Mouse (Mus musculus) WW6 (cell line): ENCODE results near the gene Hoxb9.

Source experiments
- DNase-seq: peaks from one replicate; pipeline ENCODE4 v3.0.0-alpha.2; 2013; ENCODE audit warnings: low read depth, low spot score

Hoxb9 gene

GRCm38 (mm10) chr11:96313806-96314428 is 42.7 kb downstream of the Hoxb9 start:
- DNase-seq, result no peak

GRCm38 (mm10) chr11:96314671-96315343 is 43.5 kb downstream of the Hoxb9 start:
- no peak for DNase-seq

DNA sequence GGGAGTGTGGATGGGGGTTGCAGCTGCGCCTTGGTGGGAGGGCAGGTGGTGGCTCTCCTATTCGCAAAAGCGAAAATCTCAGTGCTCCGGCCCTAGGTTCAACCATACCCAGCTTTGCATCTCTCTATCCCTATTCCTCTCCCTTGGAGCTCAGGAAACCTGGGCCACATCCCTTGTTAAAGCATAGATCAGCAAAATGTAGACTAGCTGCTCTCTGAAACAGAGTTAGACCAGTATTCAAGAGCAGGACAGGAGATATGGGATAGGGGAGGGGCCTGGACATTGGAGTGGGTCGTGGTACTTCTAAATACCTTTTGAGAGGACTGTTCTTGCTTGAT is 44.1 kb downstream of the Hoxb9 start:
- DNase-seq, result no peak

- DNase-seq, result no peak
Observed at GRCm38 (mm10) chr11:96316696-96317607, 45.7 kb downstream of the Hoxb9 start.

DNA sequence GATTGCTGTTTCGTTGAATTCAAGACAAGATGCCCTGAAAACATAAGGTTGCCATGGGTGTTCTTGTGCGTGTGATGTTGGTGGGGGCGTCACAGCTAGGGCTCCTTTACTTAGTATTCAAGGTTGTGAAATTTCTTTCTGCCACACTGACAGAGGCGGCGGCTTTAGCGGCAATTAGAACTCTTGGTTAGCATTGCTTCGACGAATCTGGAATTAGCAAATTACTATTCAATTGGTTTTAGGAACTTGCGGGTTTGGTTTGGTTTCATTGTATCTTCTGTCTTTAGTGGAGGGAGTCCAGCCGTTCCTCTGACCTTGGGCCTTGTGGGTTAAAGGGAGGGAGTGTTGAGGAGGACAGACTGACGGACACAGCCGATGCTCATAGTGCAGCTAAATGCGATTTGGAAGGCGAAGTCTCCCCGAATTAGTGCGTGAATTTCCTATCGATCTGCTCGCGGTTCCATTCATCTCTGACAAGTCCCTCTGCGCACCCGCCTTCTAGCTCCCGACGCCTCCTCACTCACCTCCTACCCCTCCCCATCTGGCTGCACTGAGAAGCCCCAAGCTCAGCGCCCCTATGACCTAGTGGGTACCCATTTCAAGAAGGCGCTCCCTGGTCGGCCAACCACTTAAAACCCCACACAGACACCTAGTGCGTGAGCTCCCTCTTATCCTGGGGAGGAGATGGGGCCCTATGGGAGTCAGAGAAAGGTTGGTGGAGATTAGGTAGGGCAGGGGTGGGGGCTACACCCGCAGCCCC is 46.5 kb downstream of the Hoxb9 start, which contains the start of gene Hoxb4:
Gene Hoxb4 (plus strand): TSS at position 660 of the 760 bp plus-strand sequence.
- DNase-seq, result no peak

DNA sequence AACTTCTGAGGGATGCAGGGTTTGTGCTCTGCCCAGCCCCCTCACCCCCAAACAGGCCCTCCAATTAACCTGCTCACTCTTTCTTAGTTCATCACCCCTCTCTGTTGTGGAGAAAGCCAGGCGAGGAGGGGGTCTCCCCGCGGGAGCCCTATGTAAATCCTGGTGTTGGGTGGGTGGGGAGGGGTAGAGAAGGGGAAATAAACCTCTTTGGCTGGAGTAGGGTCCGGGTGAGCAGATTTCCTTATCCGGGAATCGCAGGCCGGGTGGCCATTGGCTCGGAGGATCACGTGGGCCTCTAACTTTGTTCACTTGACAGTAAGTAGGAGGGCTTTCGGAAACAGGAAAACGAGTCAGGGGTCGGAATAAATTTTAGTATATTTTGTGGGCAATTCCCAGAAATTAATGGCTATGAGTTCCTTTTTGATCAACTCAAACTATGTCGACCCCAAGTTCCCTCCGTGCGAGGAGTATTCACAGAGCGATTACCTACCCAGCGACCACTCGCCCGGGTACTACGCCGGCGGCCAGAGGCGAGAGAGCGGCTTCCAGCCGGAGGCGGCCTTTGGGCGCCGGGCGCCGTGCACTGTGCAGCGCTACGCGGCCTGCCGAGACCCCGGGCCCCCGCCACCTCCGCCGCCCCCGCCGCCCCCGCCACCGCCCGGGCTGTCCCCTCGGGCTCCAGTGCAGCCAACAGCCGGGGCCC is 47.3 kb downstream of the Hoxb9 start:
- no peak for DNase-seq

DNA sequence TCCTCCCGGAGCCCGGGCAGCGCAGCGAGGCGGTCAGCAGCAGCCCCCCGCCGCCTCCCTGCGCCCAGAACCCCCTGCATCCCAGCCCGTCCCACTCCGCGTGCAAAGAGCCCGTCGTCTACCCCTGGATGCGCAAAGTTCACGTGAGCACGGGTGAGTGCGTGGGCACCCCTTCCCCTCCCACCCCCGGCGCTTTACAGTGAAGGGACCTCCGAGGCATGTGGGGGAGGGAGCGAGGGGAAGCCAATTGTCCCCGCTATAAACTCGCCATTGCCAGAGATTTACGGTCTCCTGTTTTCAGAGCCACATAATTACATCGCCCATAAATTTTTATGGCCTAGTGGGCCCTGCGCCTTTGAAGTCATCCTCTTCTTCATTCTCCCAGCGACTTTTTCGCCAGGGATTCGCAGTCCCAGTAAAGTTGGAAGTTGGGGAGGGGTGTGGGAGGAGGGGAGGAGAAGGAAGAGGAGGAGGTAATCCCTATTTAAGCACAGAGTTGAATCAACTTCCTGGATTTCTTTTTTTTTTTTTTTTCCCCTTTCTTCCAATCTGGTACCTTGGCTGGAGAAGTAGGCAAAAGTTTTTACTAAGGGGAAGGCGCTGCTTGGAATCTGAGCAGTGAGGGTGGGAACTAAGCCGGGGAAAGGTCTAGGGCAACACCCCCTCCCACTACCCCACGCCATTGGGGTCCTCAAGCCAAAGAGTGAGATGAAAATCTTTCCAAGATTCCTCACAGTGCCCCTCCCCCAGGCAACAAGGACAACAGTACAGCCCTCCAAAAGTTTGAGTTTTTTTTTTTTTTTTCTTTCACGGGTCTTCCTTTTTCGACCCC is 48.0 kb downstream of the Hoxb9 start:
- DNase-seq, result no peak

- DNase-seq, result no peak
Observed at GRCm38 (mm10) chr11:96319910-96320309, 48.7 kb downstream of the Hoxb9 start.

DNA sequence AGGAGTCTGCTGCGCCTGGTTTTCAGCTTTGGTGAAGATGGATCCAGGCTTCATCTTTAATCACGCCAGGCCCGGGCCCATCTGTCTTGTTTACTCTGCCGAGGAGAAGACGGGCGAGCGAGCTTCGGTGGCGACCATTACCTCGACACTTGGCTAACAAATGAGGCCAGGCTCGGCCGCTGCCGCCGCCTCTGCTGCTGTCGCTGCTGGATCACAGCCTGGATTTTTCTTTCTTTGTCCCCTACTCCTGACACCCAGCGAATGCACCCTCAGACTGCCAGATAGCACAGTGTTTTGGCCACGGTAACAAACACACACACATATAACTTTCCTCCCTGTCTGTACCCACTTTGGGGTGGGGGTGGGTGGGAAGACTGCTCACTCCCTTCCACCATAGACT is 49.4 kb downstream of the Hoxb9 start:
- DNase-seq, result no peak

DNA sequence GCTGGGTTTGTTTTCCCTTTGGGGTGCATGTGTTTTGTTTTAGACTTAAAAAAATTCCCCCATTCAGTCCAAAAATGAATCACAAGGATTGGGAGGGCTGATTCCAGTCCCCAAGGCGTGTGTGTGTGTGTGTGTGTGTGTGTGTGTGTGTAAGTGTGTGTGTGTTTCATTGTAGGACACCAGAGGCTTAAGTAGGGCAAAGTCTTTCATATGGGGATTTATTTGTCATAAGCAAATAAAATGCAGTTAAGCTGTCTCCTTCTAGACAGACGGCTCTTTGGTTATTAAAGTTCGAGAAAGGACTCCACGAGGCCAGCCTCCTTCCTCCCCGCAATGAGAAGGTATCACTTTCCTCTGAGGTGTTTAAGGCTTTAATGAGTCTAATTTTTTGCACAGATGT is 50.6 kb downstream of the Hoxb9 start:
- no peak for DNase-seq

DNA sequence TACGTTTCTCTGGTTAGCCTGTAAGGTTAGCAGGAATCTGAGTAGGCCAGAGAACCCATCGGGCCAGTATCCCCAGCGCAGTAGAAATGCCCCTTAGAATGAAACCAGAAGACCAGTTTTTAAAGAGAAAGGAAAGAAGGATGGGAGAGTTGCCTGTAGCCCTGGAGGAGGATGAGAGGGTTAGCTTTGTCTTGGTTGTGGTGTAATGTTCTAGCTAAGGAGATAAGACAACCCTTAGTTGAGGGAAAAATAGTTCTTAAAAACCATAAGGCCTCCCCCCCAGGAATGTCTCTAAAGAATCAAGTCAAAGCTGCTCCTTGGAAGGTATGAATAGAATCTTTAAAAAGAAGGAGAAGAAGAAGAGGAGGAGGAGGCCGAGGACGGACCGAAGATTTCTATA is 51.5 kb downstream of the Hoxb9 start:
- DNase-seq, result no peak

DNA sequence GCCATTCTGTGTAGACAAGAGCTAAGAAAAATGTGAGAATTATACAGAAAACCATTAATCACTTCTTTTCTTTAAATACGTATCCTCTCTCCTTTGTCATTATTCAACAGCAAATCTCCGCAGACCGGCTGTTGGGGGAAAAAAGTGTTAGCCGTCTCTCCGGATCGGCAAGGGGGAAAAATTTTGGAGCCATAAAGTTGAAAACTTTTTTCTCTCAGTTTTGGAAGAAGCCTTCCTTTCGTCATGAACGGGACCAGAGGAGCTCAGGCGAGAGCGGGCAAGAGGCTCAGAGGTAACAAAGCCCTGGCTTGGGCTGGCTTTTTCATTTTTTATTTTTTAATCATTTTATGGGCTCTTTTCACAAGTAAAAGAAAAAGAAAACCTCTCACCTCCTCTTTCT is 51.9 kb downstream of the Hoxb9 start, which contains the start of gene Hoxb3:
Gene Hoxb3 (plus strand): TSS at position 173 of the 400 bp plus-strand sequence.
- no peak for DNase-seq

DNA sequence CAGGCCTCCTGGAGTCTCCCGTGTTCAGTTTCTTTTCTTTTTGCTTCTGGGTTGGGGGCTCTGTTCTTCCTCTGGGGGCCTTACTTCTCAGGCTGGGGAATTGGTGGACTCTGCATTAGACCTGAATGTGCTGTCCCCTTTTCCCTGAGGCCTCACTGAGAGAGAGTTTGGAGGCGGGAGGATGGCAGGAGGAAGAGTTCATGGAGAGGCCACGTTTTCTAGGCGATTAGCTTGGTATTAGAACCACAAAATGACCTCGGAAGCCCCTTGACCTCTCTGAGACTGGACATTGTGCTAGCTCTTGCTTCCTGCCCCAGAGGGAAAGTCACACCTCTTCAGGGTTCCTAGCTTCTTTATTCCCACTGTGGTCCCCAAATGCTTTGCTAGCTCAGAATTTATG is 52.9 kb downstream of the Hoxb9 start:
- no peak for DNase-seq

DNA sequence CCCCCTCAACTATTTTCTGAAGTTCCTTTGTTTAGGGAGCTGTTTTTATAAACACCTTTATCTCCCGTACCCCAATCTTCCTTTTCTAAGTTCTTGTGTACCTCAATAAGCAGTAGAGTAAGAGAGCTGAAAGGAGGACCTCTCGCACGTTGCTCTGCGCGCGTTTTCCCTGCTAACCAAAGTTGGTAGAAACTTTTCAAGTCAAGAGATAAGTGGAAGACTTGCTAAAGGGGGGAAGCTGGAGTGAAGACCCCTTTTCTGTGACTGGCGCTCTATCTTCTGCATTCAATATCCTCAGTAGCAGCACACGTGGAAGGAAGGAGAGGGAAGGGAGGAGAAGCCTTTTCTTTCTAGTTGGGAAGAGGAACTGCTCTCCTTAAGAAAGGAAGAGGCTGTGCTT is 53.7 kb downstream of the Hoxb9 start:
- DNase-seq, result no peak

- no peak for DNase-seq
Observed at GRCm38 (mm10) chr11:96325747-96326212, 54.5 kb downstream of the Hoxb9 start.
